Mouse (Mus musculus): ENCODE results near the gene Tmem158. TPM values are rescaled to one million over a fixed set of nuclear protein-coding genes. Genes with fewer than 3 reads are reported as not detected.

Gene Tmem158
- polyA plus RNA-seq, 2 experiments: 1.8 to 3.3 TPM

GRCm38 (mm10) chr9:123302759-123303313 is 42.3 kb upstream of the Tmem158 start:
- TF ChIP-seq EP300 (IDR thresholded peaks at IDR 0.05; ENCODE audit: low read depth) (no peak), CTCF (IDR thresholded peaks at IDR 0.05; ENCODE audit: low read depth) (no peak)
- Histone ChIP-seq H3K27me3 (ENCODE audit: control insufficient read depth, insufficient read depth, low read length) (no peaks in the 10 kb centered on the region), H3K36me3 (replicated peaks; ENCODE audit: control insufficient read depth, insufficient read depth, low read depth) (no peaks in the 10 kb centered on the region), H3K4me2 (ENCODE audit: low read depth) (no peak overlapping the region), H3K4me3 (ENCODE audit: insufficient read depth in 1 of 2, low read depth in 2 of 2, low read length in 2 of 2) (no peak overlapping the region), H3K4me1 (replicated peaks; ENCODE audit: control insufficient read depth in 2 of 2, insufficient read depth in 2 of 2, low read length in 1 of 2) (no peaks in the 10 kb centered on the region), H3K27ac (no peak overlapping the region), H3K9ac (replicated peaks) (no peak overlapping the region), H3K9me3 (ENCODE audit: control insufficient read depth, low read length) (no peaks in the 10 kb centered on the region)
- no peak for ATAC-seq (ENCODE audit: insufficient read depth)
- WGBS (ENCODE audit: insufficient replicate concordance): 54% methylated on average over 2 of the region's 2 CpGs
- DNase-seq (ENCODE audit: low read depth in 3 of 3, low spot score in 3 of 3): no peak

DNA sequence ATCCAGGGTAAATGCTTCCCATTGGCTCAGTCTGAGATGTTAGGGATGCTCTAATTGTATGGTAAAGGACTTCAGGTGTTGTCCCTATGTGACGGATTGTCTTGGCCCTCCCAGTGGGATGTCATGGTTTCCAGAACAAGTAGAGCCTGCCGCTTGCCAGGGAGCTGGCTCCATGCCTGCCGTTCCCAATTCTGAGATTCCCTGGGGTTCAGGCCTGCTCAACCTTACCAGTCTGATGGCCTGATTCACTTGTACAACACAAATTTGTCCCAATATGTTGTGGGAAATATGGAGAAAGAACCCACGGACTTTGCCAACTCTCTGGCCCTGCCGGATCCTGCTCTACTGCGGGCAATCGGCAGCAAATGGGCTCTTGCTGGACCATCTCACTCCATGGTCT is 37.3 kb upstream of the Tmem158 start:
- no peak overlapping the region for H3K4me3 ChIP-seq (ENCODE audit: insufficient read depth in 1 of 2, low read depth in 2 of 2, low read length in 2 of 2)
- H3K9me3 ChIP-seq (ENCODE audit: control insufficient read depth, low read length): no peaks in the 10 kb centered on the region
- ATAC-seq (ENCODE audit: insufficient read depth) (no peak), DNase-seq (ENCODE audit: low read depth in 3 of 3, low spot score in 3 of 3) (no peak)
- no peaks in the 10 kb centered on the region for H3K27me3 ChIP-seq (ENCODE audit: control insufficient read depth, insufficient read depth, low read length)
- H3K27ac ChIP-seq: no peak overlapping the region
- H3K36me3 ChIP-seq (replicated peaks; ENCODE audit: control insufficient read depth, insufficient read depth, low read depth): no peaks in the 10 kb centered on the region
- WGBS (ENCODE audit: insufficient replicate concordance): 76% methylated on average over 7 of the region's 7 CpGs
- no peak overlapping the region for H3K4me2 ChIP-seq (ENCODE audit: low read depth)
- no peaks in the 10 kb centered on the region for H3K4me1 ChIP-seq (replicated peaks; ENCODE audit: control insufficient read depth in 2 of 2, insufficient read depth in 2 of 2, low read length in 1 of 2)
- TF ChIP-seq CTCF (IDR thresholded peaks at IDR 0.05; ENCODE audit: low read depth): no peak
- no peak for TF ChIP-seq EP300 (IDR thresholded peaks at IDR 0.05; ENCODE audit: low read depth)
- no peak overlapping the region for H3K9ac ChIP-seq (replicated peaks)

GRCm38 (mm10) chr9:123296229-123296628 is 35.7 kb upstream of the Tmem158 start:
- no peak overlapping the region for H3K27ac ChIP-seq
- no peak for TF ChIP-seq EP300 (IDR thresholded peaks at IDR 0.05; ENCODE audit: low read depth)
- no peak for TF ChIP-seq CTCF (IDR thresholded peaks at IDR 0.05; ENCODE audit: low read depth)
- no peak overlapping the region for H3K9ac ChIP-seq (replicated peaks)
- DNase-seq (ENCODE audit: low read depth in 3 of 3, low spot score in 3 of 3) (no peak), ATAC-seq (ENCODE audit: insufficient read depth) (no peak)
- no peak overlapping the region for H3K4me3 ChIP-seq (ENCODE audit: insufficient read depth in 1 of 2, low read depth in 2 of 2, low read length in 2 of 2)
- H3K27me3 ChIP-seq (ENCODE audit: control insufficient read depth, insufficient read depth, low read length): no peaks in the 10 kb centered on the region
- H3K9me3 ChIP-seq (ENCODE audit: control insufficient read depth, low read length): no peaks in the 10 kb centered on the region
- no peaks in the 10 kb centered on the region for H3K36me3 ChIP-seq (replicated peaks; ENCODE audit: control insufficient read depth, insufficient read depth, low read depth)
- no peaks in the 10 kb centered on the region for H3K4me1 ChIP-seq (replicated peaks; ENCODE audit: control insufficient read depth in 2 of 2, insufficient read depth in 2 of 2, low read length in 1 of 2)
- no peak overlapping the region for H3K4me2 ChIP-seq (ENCODE audit: low read depth)

DNA sequence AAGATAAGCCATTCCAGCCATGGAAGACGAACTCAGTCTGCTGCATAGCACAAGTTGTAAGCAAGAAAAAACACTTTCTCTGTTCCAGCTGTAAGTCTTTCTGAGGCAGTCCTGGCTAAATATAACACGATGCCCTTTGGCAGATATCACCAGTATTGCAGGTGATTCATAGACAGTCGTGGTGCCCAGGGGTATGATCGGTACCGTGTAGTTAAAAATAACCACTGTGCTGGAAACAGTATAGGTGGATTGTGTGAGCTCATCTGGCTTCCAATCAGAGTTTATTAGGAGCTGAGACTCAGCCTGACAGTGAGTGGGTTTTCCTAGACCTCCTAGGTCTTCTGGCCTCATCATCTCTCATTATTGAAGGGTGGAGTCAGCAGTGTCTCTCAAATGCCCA is 34.0 kb upstream of the Tmem158 start:
- H3K4me3 ChIP-seq (ENCODE audit: insufficient read depth in 1 of 2, low read depth in 2 of 2, low read length in 2 of 2): no peak overlapping the region
- no peaks in the 10 kb centered on the region for H3K4me1 ChIP-seq (replicated peaks; ENCODE audit: control insufficient read depth in 2 of 2, insufficient read depth in 2 of 2, low read length in 1 of 2)
- H3K27me3 ChIP-seq (ENCODE audit: control insufficient read depth, insufficient read depth, low read length): no peaks in the 10 kb centered on the region
- H3K9me3 ChIP-seq (ENCODE audit: control insufficient read depth, low read length): no peaks in the 10 kb centered on the region
- H3K9ac ChIP-seq (replicated peaks): no peak overlapping the region
- no peak overlapping the region for H3K4me2 ChIP-seq (ENCODE audit: low read depth)
- H3K36me3 ChIP-seq (replicated peaks; ENCODE audit: control insufficient read depth, insufficient read depth, low read depth): no peaks in the 10 kb centered on the region
- DNase-seq (ENCODE audit: low read depth in 3 of 3, low spot score in 3 of 3): no peak
- H3K27ac ChIP-seq: no peak overlapping the region
- TF ChIP-seq CTCF (IDR thresholded peaks at IDR 0.05; ENCODE audit: low read depth) (no peak), EP300 (IDR thresholded peaks at IDR 0.05; ENCODE audit: low read depth) (no peak)
- WGBS (ENCODE audit: insufficient replicate concordance): 66% methylated on average over 5 of the region's 5 CpGs
- no peak for ATAC-seq (ENCODE audit: insufficient read depth)

GRCm38 (mm10) chr9:123288378-123288777 is 27.8 kb upstream of the Tmem158 start:
- WGBS (ENCODE audit: insufficient replicate concordance): 56% methylated on average over 3 of the region's 3 CpGs
- H3K9ac ChIP-seq (replicated peaks): no peak overlapping the region
- H3K36me3 ChIP-seq (replicated peaks; ENCODE audit: control insufficient read depth, insufficient read depth, low read depth): no peaks in the 10 kb centered on the region
- no peaks in the 10 kb centered on the region for H3K9me3 ChIP-seq (ENCODE audit: control insufficient read depth, low read length)
- no peak overlapping the region for H3K27ac ChIP-seq
- no peak for TF ChIP-seq CTCF (IDR thresholded peaks at IDR 0.05; ENCODE audit: low read depth)
- TF ChIP-seq EP300 (IDR thresholded peaks at IDR 0.05; ENCODE audit: low read depth): no peak
- no peak for DNase-seq (ENCODE audit: low read depth in 3 of 3, low spot score in 3 of 3)
- H3K4me2 ChIP-seq (ENCODE audit: low read depth): no peak overlapping the region
- H3K4me1 ChIP-seq (replicated peaks; ENCODE audit: control insufficient read depth in 2 of 2, insufficient read depth in 2 of 2, low read length in 1 of 2): no peaks in the 10 kb centered on the region
- no peak for ATAC-seq (ENCODE audit: insufficient read depth)
- no peaks in the 10 kb centered on the region for H3K27me3 ChIP-seq (ENCODE audit: control insufficient read depth, insufficient read depth, low read length)
- H3K4me3 ChIP-seq (ENCODE audit: insufficient read depth in 1 of 2, low read depth in 2 of 2, low read length in 2 of 2): no peak overlapping the region

Data from liver, embryonic 14.5 days (tissue).